Mouse (Mus musculus): ENCODE measurements around the gene Wbp2. TPM values are rescaled to one million over a fixed set of nuclear protein-coding genes. Genes with fewer than 3 reads are reported as not detected.
"Not testable (repeated sequence)": the region's sequence is repeated elsewhere in the genome, so short reads cannot be mapped to it uniquely, and the experiment has no call there.

Gene Wbp2
- polyA plus RNA-seq, 2 experiments, result 57.7 to 58.6 TPM

- Histone ChIP-seq H3K4me1 (ENCODE audit: control insufficient read depth, insufficient read depth, low read length) (peaks cover 10% of the 10 kb centered on the region; the same call in 1 of the 2 replicates), H3K9ac (ENCODE audit: low read depth, low read length, severe bottlenecking) (no peak overlapping the region), H3K27ac (replicated peaks; ENCODE audit: low read depth, low read length) (no peak overlapping the region), H3K27me3 (ENCODE audit: control insufficient read depth, insufficient read depth, low read length) (no peaks in the 10 kb centered on the region), H3K36me3 (ENCODE audit: control insufficient read depth, insufficient read depth, low read length) (no peaks in the 10 kb centered on the region), H3K4me3 (replicated peaks; ENCODE audit: low read length) (no peak overlapping the region), H3K9me3 (ENCODE audit: control insufficient read depth, low read length) (no peaks in the 10 kb centered on the region), H3K4me2 (replicated peaks; ENCODE audit: low read depth, low read length, severe bottlenecking) (no peak overlapping the region)
- no peak for TF ChIP-seq POLR2A (IDR thresholded peaks at IDR 0.05; ENCODE audit: borderline replicate concordance, extremely low read depth, insufficient read depth, insufficient read length)
- ATAC-seq (ENCODE audit: low FRiP score, low read depth) (no peak), DNase-seq (ENCODE audit: low spot score) (no peak)
- WGBS, result 90% methylated on average over 5 of the region's 5 CpGs
Measured at GRCm38 (mm10) chr11:116096213-116097108, 9.7 kb upstream of the Wbp2 start.

DNA sequence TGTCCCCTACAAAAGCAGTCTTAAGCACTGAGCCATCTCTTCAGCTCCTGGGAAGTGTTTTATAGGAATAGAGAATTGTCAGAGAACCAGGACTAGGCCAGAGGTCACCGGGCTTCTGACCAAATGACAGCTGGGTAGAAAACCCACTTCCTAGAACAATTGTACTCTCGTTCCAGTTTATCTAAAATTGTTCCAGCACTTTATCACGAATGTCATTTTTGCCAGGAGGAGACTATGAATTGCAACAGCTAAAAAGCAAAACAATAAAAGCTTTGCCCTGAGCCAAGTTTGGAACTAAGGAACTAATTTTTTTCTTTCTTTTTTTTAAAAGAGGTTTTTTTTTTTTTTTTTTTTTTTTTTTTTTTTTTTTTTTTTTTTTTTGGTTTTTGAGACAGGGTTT, 8.8 kb upstream of the Wbp2 start:
- no peaks in the 10 kb centered on the region for H3K27me3 ChIP-seq (ENCODE audit: control insufficient read depth, insufficient read depth, low read length)
- no peak overlapping the region for H3K4me2 ChIP-seq (replicated peaks; ENCODE audit: low read depth, low read length, severe bottlenecking)
- H3K27ac ChIP-seq (replicated peaks; ENCODE audit: low read depth, low read length), result no peak overlapping the region
- H3K4me1 ChIP-seq (ENCODE audit: control insufficient read depth, insufficient read depth, low read length), result 0 out of 2 replicates have a peak, but pooled peaks cover 8% of the 10 kb centered on the region
- WGBS, result 79% methylated on average over 3 of the region's 3 CpGs
- H3K4me3 ChIP-seq (replicated peaks; ENCODE audit: low read length), result no peak overlapping the region
- no peaks in the 10 kb centered on the region for H3K36me3 ChIP-seq (ENCODE audit: control insufficient read depth, insufficient read depth, low read length)
- H3K9me3 ChIP-seq (ENCODE audit: control insufficient read depth, low read length), result no peaks in the 10 kb centered on the region
- H3K9ac ChIP-seq (ENCODE audit: low read depth, low read length, severe bottlenecking), result no peak overlapping the region
- no peak for TF ChIP-seq POLR2A (IDR thresholded peaks at IDR 0.05; ENCODE audit: borderline replicate concordance, extremely low read depth, insufficient read depth, insufficient read length)
- ATAC-seq (ENCODE audit: low FRiP score, low read depth) (no peak), DNase-seq (ENCODE audit: low spot score) (no peak)

DNA sequence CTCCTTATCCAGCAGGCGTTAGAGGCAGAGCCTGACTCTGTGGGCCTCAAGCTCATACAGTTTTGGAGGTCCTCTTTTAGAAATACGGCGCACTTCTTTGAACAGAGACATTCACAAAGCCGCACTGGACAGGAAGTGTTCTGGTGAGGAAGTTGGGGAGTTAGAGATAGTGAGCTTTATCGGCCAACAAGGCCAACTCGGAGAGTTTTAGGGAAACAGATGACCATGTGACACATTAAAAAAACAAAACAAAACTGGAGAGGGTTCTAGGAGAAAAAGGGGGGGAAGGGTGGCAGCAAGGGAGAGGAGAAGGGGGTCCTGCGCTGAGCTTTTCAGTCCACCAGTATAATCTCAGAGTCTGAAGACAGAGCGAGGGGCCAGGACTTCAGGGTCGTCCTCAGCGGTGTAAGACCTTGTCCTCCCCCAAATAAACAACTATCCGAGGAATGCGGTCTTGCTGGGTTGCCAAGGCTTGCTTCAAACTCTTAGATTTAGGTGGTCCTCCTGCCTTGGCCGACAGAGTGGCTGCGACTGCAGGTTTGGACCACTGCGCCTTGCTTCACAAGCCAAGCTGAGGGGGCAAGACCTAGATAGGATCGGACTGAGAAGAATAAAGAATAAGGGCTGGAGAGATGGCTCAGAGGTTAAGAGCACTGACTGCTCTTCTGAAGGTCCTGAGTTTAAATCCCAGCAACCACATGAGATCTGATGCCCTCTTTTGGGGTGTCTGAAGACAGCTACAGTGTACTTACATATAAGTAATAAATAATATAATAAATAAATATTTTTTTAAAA, 7.2 kb upstream of the Wbp2 start:
- Histone ChIP-seq H3K4me1 (ENCODE audit: control insufficient read depth, insufficient read depth, low read length) (0 out of 2 replicates have a peak, but pooled peaks cover 2% of the 10 kb centered on the region), H3K9ac (ENCODE audit: low read depth, low read length, severe bottlenecking) (no peak overlapping the region), H3K4me3 (replicated peaks; ENCODE audit: low read length) (no peak overlapping the region), H3K4me2 (replicated peaks; ENCODE audit: low read depth, low read length, severe bottlenecking) (no peak overlapping the region), H3K36me3 (ENCODE audit: control insufficient read depth, insufficient read depth, low read length) (no peaks in the 10 kb centered on the region), H3K27ac (replicated peaks; ENCODE audit: low read depth, low read length) (no peak overlapping the region), H3K27me3 (ENCODE audit: control insufficient read depth, insufficient read depth, low read length) (no peaks in the 10 kb centered on the region), H3K9me3 (ENCODE audit: control insufficient read depth, low read length) (no peaks in the 10 kb centered on the region)
- DNase-seq (ENCODE audit: low spot score) (no peak), ATAC-seq (ENCODE audit: low FRiP score, low read depth) (no peak)
- WGBS, result 60% methylated on average over 16 of the region's 16 CpGs
- no peak for TF ChIP-seq POLR2A (IDR thresholded peaks at IDR 0.05; ENCODE audit: borderline replicate concordance, extremely low read depth, insufficient read depth, insufficient read length)

DNA sequence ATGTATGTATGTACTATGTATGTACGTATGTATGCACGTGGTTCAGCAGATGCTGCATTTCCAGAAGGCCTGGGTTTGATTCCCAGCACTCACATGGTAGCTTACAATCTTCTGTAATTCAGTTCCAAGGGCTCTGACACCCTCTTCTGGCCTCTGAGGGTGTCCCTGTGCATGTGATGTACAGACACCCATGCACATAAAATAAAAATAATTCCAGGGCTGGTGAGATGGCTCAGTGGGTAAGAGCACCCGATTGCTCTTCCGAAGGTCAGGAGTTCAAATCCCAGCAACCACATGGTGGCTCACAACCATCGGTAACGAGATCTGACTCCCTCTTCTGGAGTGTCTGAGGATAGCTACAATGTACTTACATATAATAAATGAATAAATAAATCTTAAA, 6.2 kb upstream of the Wbp2 start:
- DNase-seq (ENCODE audit: low spot score); H3K4me3 ChIP-seq (replicated peaks; ENCODE audit: low read length); H3K9me3 ChIP-seq (ENCODE audit: control insufficient read depth, low read length); H3K27me3 ChIP-seq (ENCODE audit: control insufficient read depth, insufficient read depth, low read length); H3K27ac ChIP-seq (replicated peaks; ENCODE audit: low read depth, low read length); H3K9ac ChIP-seq (ENCODE audit: low read depth, low read length, severe bottlenecking); H3K4me2 ChIP-seq (replicated peaks; ENCODE audit: low read depth, low read length, severe bottlenecking); ATAC-seq (ENCODE audit: low FRiP score, low read depth); H3K36me3 ChIP-seq (ENCODE audit: control insufficient read depth, insufficient read depth, low read length); H3K4me1 ChIP-seq (ENCODE audit: control insufficient read depth, insufficient read depth, low read length): not testable (repeated sequence)
- WGBS, result 94% methylated on average over 6 of the region's 6 CpGs

GRCm38 (mm10) chr11:116091591-116091990, 4.8 kb upstream of the Wbp2 start:
- ATAC-seq (ENCODE audit: low FRiP score, low read depth) (no peak), DNase-seq (ENCODE audit: low spot score) (no peak)
- Histone ChIP-seq H3K9ac (ENCODE audit: low read depth, low read length, severe bottlenecking) (no peak overlapping the region), H3K4me2 (replicated peaks; ENCODE audit: low read depth, low read length, severe bottlenecking) (no peak overlapping the region), H3K36me3 (ENCODE audit: control insufficient read depth, insufficient read depth, low read length) (no peaks in the 10 kb centered on the region), H3K27me3 (ENCODE audit: control insufficient read depth, insufficient read depth, low read length) (no peaks in the 10 kb centered on the region), H3K27ac (replicated peaks; ENCODE audit: low read depth, low read length) (no peak overlapping the region), H3K4me1 (ENCODE audit: control insufficient read depth, insufficient read depth, low read length) (0 out of 2 replicates have a peak, but pooled peaks cover 3% of the 10 kb centered on the region), H3K4me3 (replicated peaks; ENCODE audit: low read length) (no peak overlapping the region), H3K9me3 (ENCODE audit: control insufficient read depth, low read length) (no peaks in the 10 kb centered on the region)
- TF ChIP-seq POLR2A (IDR thresholded peaks at IDR 0.05; ENCODE audit: borderline replicate concordance, extremely low read depth, insufficient read depth, insufficient read length), result no peak
- 85% methylated on average over 6 of the region's 6 CpGs for WGBS

All from limb, embryonic 14.5 days (tissue).